Mouse (Mus musculus) myocyte (in vitro differentiated cells): Measurements from ENCODE around the gene Bnipl. TPM values are rescaled to one million over a fixed set of nuclear protein-coding genes. Genes with fewer than 3 reads are reported as not detected.
A peak's percentile ranks its signal among the peaks of the same experiment; 100 is the strongest.

Source experiments
- H3K27me3 ChIP-seq: one replicate; pipeline ENCODE4 v1.6.1; 2011; ENCODE audit not compliant: control insufficient read depth, insufficient read depth, insufficient read length
- H3K36me3 ChIP-seq: one replicate; pipeline ENCODE4 v1.6.1; 2011; ENCODE audit not compliant: control insufficient read depth, insufficient read depth
- H3K4me2 ChIP-seq: one replicate; pipeline ENCODE4 v1.6.1; 2011; ENCODE audit warnings: low read depth, control low read depth
- H3K4me3 ChIP-seq: one replicate; pipeline ENCODE4 v1.5.1; 2011; ENCODE audit warnings: mild to moderate bottlenecking, control low read depth, moderate library complexity
- H3K79me2 ChIP-seq: one replicate; pipeline ENCODE4 v1.6.1; 2011; ENCODE audit not compliant: control insufficient read depth, insufficient read depth
- H3ac ChIP-seq: one replicate; pipeline ENCODE4 v1.6.1; 2011; ENCODE audit not compliant: control insufficient read depth, insufficient read length
- CEBPB ChIP-seq: IDR thresholded peaks from 2 replicates; pipeline ENCODE4 v1.6.1; 2011; ENCODE audit warnings: mild to moderate bottlenecking, moderate library complexity; ENCODE audit not compliant: poor library complexity, insufficient read depth, severe bottlenecking
- E2F4 ChIP-seq: IDR thresholded peaks from one replicate; pipeline ENCODE4 v1.6.1; 2011; ENCODE audit warnings: mild to moderate bottlenecking, control low read depth, moderate library complexity; ENCODE audit not compliant: insufficient read depth
- MAX ChIP-seq: IDR thresholded peaks from one replicate; pipeline ENCODE4 v1.6.1; 2011; ENCODE audit warnings: low read depth, mild to moderate bottlenecking, control low read depth
- MYOD1 ChIP-seq, 3 experiments: IDR thresholded peaks; one replicate each; pipeline ENCODE4 v1.6.1; 2011; ENCODE audit warnings: control low read depth in 2 of 3, low read depth in 2 of 3, mild to moderate bottlenecking in 2 of 3, moderate library complexity in 1 of 3; ENCODE audit not compliant: insufficient read length in 2 of 3, control insufficient read depth in 1 of 3
- MYOG ChIP-seq, 3 experiments: IDR thresholded peaks; one replicate each; pipeline ENCODE4 v1.6.1; 2011; ENCODE audit warnings: control low read depth in 2 of 3, low read depth in 2 of 3, mild to moderate bottlenecking in 2 of 3; ENCODE audit not compliant: insufficient read length in 2 of 3, control insufficient read depth in 1 of 3, insufficient read depth in 1 of 3
- POLR2A ChIP-seq: IDR thresholded peaks from one replicate; pipeline ENCODE4 v1.6.1; 2011; ENCODE audit warnings: low read depth, mild to moderate bottlenecking, control low read depth, moderate library complexity; ENCODE audit not compliant: insufficient read length
- POLR2AphosphoS2 ChIP-seq: IDR thresholded peaks from one replicate; pipeline ENCODE4 v1.6.1; 2011; ENCODE audit warnings: low read depth, control low read depth; ENCODE audit not compliant: insufficient read length
- REST ChIP-seq: IDR thresholded peaks from one replicate; pipeline ENCODE4 v1.6.1; 2011; ENCODE audit warnings: mild to moderate bottlenecking, control low read depth, moderate library complexity; ENCODE audit not compliant: insufficient read depth, insufficient read length
- SRF ChIP-seq: IDR thresholded peaks from one replicate; pipeline ENCODE4 v1.6.1; 2011; ENCODE audit warnings: low read depth; ENCODE audit not compliant: control insufficient read depth, insufficient read length
- TCF12 ChIP-seq: IDR thresholded peaks from one replicate; pipeline ENCODE4 v1.6.1; 2011; ENCODE audit warnings: mild to moderate bottlenecking, control low read depth; ENCODE audit not compliant: poor library complexity, insufficient read depth, severe bottlenecking
- TCF3 ChIP-seq: IDR thresholded peaks from one replicate; pipeline ENCODE4 v1.6.1; 2011; ENCODE audit warnings: low read depth, control low read depth; ENCODE audit not compliant: insufficient read length
- USF1 ChIP-seq: IDR thresholded peaks from one replicate; pipeline ENCODE4 v1.6.1; 2011; ENCODE audit warnings: low read depth, mild to moderate bottlenecking, control low read depth, moderate library complexity
- polyA plus RNA-seq: library from polyadenylated mRNA; unstranded; fragments of >200 nt; fragmentation: generic; extraction: Trizol; gene quantifications from one replicate; pipeline ENCODE4 v1.2.1, GENCODE M21; 2012; ENCODE audit warnings: missing spikeins

Gene Bnipl
- polyA plus RNA-seq, 1 experiment = 0.31 TPM

DNA sequence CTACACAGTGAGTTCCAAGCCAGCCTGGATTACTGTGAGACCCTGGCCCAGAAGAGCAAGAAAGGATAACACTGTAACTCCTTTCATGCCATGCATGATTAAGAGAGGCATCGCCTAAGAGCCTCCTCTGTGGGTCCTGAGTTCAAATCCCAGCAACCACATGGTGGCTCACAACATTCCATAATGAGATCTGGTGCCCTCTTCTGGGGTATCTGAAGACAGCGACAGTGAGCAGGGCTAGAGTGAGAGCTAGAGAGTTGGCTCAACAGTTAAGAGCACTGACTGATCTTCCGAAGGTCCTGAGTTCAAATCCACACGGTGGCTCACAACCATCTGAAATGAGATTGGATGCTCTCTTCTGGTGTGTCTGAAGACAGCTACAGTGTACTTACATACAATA, 23.5 kb upstream of the Bnipl start:
- Histone ChIP-seq H3K36me3 (no peaks in the 10 kb centered on the region), H3ac (no peak overlapping the region), H3K27me3 (no peaks in the 10 kb centered on the region), H3K4me2 (no peak overlapping the region), H3K4me3 (no peak overlapping the region), H3K79me2 (peaks cover 33% of the 10 kb centered on the region)
- TF ChIP-seq SRF (no peak), USF1 (no peak), CEBPB (no peak), TCF12 (no peak), POLR2A (no peak), MAX (no peak), POLR2AphosphoS2 (no peak), E2F4 (no peak), TCF3 (no peak), MYOG (IDR thresholded peaks at IDR 0.05; ENCODE audit: control insufficient read depth in 1 of 3, insufficient read depth in 1 of 3, insufficient read length in 2 of 3, low read depth in 2 of 3) (no peak), REST (no peak), MYOD1 (IDR thresholded peaks at IDR 0.05; ENCODE audit: control insufficient read depth in 1 of 3, insufficient read length in 2 of 3, low read depth in 2 of 3) (no peak)

DNA sequence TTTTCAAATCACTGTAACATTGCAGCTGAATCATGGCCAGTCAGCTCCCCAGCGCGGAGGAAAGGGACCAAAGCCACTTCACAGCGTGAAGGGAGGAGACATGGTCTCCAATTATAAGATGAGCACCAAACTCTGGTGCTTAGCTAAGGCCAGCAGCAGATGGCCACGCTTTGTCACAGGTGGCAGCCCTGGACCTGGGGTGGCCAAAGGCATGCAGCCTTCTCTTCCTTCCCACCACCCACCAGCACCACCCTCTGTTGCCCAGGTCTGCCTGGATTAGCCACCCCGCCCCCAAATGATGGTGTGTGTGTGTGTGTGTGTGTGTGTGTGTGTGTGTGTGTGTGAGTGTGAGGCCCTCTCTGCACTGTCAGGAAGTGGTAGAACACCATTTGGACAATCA, 22.5 kb upstream of the Bnipl start:
- peaks cover 23% of the 10 kb centered on the region for H3K79me2 ChIP-seq

GRCm38 (mm10) chr3:95270766-95271364, 19.9 kb upstream of the Bnipl start:
- no peaks in the 10 kb centered on the region for H3K27me3 ChIP-seq
- peaks cover 16% of the 10 kb centered on the region for H3K79me2 ChIP-seq
- no peak overlapping the region for H3K4me3 ChIP-seq
- H3ac ChIP-seq = no peak overlapping the region
- peaks cover 10% of the 10 kb centered on the region for H3K36me3 ChIP-seq
- no peak for TF ChIP-seq E2F4
- TF ChIP-seq MAX = no peak
- no peak for TF ChIP-seq MYOD1 (IDR thresholded peaks at IDR 0.05; ENCODE audit: control insufficient read depth in 1 of 3, insufficient read length in 2 of 3, low read depth in 2 of 3)
- no peak for TF ChIP-seq POLR2A
- TF ChIP-seq SRF = no peak
- no peak for TF ChIP-seq TCF3
- H3K4me2 ChIP-seq = no peak overlapping the region

More for the DNA sequence above, 22.5 kb upstream of the Bnipl start:
- Histone ChIP-seq H3K4me3 (no peak overlapping the region), H3K4me2 (no peak overlapping the region), H3ac (no peak overlapping the region), H3K27me3 (no peaks in the 10 kb centered on the region), H3K36me3 (no peaks in the 10 kb centered on the region)
- TF ChIP-seq SRF (no peak), MYOG (IDR thresholded peaks at IDR 0.05; ENCODE audit: control insufficient read depth in 1 of 3, insufficient read depth in 1 of 3, insufficient read length in 2 of 3, low read depth in 2 of 3) (peak in 1 of 3 experiments; percentile 33), REST (no peak), POLR2A (no peak), CEBPB (no peak), E2F4 (no peak), MYOD1 (IDR thresholded peaks at IDR 0.05; ENCODE audit: control insufficient read depth in 1 of 3, insufficient read length in 2 of 3, low read depth in 2 of 3) (peak in 1 of 3 experiments; percentile 21)

GRCm38 (mm10) chr3:95269789-95270188, 18.8 kb upstream of the Bnipl start:
- no peaks in the 10 kb centered on the region for H3K27me3 ChIP-seq
- peaks cover 10% of the 10 kb centered on the region for H3K36me3 ChIP-seq
- no peak overlapping the region for H3K4me2 ChIP-seq
- peaks cover 8% of the 10 kb centered on the region for H3K79me2 ChIP-seq
- no peak overlapping the region for H3K4me3 ChIP-seq
- H3ac ChIP-seq = no peak overlapping the region
- TF ChIP-seq SRF (no peak), MAX (no peak), TCF3 (no peak), USF1 (no peak), MYOD1 (IDR thresholded peaks at IDR 0.05; ENCODE audit: control insufficient read depth in 1 of 3, insufficient read length in 2 of 3, low read depth in 2 of 3) (no peak), TCF12 (no peak), E2F4 (no peak), POLR2AphosphoS2 (no peak), REST (no peak), POLR2A (no peak), MYOG (IDR thresholded peaks at IDR 0.05; ENCODE audit: control insufficient read depth in 1 of 3, insufficient read depth in 1 of 3, insufficient read length in 2 of 3, low read depth in 2 of 3) (no peak), CEBPB (no peak)

DNA sequence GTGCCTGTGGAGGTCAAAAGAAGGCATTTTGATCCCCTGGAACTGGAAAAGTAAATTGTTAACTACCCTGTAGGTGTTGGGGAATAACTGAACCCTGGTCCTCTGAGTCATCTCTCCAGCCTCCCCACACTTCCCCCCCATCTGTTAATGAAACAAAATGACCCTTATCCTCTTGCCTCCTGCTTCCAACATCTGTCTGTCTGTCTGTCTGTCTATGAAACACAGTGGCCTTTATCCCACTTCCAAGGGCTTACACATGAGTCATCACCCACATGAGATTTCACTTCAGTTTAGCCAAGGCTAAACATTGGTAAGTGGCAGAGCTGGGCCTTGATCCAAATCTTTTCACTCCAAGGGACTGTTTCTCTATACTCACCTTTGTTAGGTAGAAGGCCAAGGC, 16.9 kb upstream of the Bnipl start:
- TF ChIP-seq MAX (no peak), E2F4 (no peak), TCF12 (no peak), MYOG (IDR thresholded peaks at IDR 0.05; ENCODE audit: control insufficient read depth in 1 of 3, insufficient read depth in 1 of 3, insufficient read length in 2 of 3, low read depth in 2 of 3) (no peak), POLR2A (no peak), TCF3 (no peak), SRF (no peak), MYOD1 (IDR thresholded peaks at IDR 0.05; ENCODE audit: control insufficient read depth in 1 of 3, insufficient read length in 2 of 3, low read depth in 2 of 3) (no peak), USF1 (no peak), POLR2AphosphoS2 (no peak)
- Histone ChIP-seq H3K36me3 (peaks cover 14% of the 10 kb centered on the region), H3K27me3 (no peaks in the 10 kb centered on the region), H3K4me3 (no peak overlapping the region), H3K79me2 (peaks cover 5% of the 10 kb centered on the region), H3K4me2 (no peak overlapping the region), H3ac (no peak overlapping the region)
